Mouse (Mus musculus): ENCODE measurements around the gene C530008M17Rik.
"Not testable (repeated sequence)": the region's sequence is repeated elsewhere in the genome, so short reads cannot be mapped to it uniquely, and the experiment has no call there.

Gene C530008M17Rik

DNA sequence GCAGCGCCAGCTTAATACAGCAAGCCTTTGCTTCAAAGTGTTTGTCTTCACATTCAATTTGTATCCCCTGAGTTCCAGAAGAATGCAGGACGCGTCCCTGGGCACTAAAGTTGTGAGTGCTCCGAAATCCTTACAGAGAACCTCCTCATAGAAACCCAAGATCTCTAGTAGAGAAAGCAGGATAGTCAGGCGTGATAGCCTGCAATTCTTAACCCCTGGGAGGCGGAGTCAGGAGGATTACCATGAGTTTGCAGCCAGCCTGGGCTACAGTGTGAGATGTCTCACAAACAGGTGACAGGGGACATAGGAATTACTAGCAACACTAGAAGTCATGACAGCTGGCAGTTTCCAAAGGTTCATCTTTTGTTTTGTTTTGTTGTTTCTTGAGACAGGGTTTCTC lies 213.2 kb downstream of the C530008M17Rik start:
- in situ Hi-C loops (cut with MboI; ENCODE audit: low sequenced_read_pairs) = no loop called here

DNA sequence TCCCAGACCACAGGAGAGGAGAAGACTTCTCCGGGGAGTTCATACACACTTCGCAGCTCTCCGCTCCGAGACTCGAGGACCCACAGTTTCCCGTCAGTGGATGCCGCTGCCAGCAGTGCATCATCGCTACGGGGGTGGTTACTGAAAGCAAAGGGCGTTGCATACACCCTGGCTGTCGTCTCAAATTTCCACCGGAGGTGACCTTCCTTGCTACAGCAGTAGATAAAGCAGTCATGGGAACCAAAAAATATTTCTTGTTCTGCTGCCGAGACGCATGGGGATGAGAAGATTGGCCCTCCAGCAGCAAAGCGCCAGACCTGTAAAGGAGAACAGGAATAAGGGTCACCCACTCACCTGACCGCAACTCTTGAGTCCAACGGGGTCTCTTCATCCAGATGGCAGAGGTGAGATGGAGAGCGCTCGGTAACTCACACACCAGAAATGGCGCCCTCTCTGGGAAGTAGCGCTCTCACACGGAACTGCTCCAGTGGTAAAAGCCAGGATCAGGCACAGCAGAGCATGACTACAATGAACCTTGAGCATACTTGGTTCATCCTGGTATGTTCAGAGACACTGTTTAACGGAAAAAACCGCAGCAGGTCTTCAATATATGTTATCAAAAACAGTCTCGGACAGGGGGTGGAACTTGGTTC lies 219.9 kb downstream of the C530008M17Rik start:
- in situ Hi-C loops (cut with MboI; ENCODE audit: low sequenced_read_pairs) = no loop called here

DNA sequence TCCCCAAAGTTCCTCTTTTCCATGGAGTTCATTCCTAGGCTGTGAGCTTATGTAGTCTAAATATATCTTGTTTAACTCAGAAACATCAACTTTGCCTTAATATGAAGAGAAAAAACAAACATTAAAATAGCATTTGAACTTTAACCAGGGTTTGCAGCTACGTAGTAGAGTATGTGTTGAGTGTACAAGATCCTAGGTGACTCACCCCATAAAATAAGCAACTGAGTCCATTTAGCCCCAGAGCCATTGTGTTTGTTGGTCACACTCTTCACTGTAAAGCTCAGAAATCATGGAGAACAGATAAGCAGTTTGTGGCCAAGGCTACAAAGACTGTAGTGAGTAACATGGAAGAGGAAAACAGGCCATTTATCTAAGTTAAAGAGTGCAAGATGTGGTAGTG lies 227.8 kb downstream of the C530008M17Rik start:
- in situ Hi-C loops (cut with MboI; ENCODE audit: low sequenced_read_pairs) = no loop called here

DNA sequence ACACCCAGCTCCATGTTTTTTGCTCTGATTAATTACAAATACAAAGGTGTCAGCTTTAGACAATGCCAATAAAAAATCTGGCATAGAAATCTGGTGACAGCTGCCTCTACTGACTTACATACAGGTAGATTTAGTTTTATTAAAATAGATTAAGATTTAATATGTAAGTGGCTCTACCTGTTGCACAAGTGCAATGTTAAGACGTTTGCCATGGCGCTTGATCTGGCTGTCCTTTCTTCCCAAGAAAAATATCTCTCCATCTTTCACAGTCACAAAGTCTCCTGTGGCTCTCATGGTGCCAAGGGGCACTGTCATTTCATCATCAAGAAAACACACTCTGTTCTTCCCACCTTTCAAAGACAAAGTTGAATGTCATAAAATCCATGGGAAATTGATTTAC lies 230.7 kb downstream of the C530008M17Rik start:
- in situ Hi-C loops (cut with MboI; ENCODE audit: low sequenced_read_pairs) = no loop called here

DNA sequence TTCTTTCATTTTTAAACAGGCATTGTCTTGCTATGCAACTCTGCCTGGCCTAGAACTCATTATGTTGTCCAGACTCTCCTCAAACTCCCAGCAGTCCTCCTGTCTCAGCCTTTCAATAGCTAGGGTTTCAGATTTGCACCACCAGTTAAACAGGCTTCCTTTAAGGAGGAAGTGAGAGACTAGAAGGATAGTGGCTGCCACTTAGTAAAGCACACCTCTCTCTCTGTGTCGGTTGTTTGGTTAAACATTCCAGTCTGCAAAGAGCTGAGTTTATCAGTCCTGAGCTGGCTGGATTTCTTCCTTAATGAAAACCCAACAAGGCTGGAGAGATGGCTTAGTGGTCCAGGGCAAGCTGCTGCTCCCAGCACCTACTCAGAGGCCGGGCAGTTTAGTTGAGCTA lies 236.3 kb downstream of the C530008M17Rik start:
- in situ Hi-C loops (cut with MboI; ENCODE audit: low sequenced_read_pairs) = no loop called here

DNA sequence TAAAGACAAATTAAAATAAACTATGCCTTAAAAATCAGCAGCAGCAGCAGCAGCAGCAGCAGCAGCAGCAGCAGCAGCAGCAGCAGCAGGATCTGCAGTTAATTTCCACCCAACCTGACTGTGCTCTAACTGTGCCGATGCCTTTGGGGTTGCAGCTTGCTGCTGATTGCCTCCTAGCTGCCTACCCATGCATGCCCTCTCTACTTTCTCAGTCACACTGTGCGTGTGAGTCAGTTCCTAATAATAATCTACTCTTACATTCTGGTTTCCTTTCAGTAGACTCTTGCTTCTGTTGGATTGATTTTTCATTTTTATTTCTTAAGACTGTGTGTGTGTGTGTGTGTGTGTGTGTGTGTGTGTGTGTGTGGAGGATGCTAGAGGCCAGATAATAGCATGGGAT lies 236.8 kb downstream of the C530008M17Rik start:
- in situ Hi-C loops (cut with MboI; ENCODE audit: low sequenced_read_pairs) = no loop called here

DNA sequence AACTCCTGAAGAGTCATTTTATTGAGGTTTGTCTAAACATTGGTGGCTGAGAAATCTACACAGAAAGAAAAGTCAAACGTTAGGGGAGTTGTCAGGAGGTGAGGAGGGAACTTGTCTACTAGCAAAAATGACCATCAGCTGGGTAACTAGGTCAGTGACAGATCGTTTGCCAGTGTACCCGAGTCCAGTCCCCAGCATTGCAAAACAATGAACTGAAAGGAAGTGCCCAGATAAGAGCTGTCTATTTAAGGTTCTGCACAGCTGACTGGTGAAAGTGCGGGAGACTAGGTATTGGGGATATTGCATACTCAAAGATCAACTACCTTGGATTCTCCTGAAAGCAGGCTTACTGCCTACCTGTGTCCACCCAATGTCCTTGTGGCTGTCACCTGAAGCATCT lies 245.8 kb downstream of the C530008M17Rik start:
- in situ Hi-C loops (cut with MboI; ENCODE audit: low sequenced_read_pairs) = no loop called here

DNA sequence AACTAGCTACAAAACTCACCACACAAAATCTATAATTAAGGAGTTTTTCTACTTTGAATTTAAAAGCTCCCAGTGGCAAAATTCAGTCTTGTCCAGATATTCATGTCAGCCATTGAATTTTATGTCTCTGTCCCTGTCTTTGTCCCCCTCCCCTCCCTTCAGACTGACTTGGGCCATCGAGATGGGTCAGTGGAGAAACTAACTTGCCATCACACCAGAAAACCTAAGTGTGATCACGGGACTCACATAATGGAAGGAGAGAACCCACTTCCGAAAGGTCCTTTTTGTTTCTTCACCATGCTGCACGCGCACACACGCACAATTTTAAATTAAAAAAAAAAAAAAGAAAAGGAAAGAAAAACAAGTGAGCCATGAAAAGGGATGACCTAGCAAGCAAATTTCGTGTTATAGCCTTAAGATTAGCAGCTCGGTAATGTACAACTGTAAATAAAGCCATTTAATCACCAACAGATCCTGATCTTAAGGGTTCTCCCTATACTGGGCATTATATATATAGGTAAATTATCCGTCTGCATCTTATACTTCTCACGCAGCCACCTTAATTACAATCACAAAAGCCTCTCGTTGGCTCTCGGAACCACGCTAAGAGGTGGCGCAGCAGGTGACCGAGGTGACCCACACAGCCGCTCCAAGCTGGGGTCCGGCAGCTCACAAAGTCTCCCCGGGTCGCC lies 248.5 kb downstream of the C530008M17Rik start:
- in situ Hi-C loops (cut with MboI; ENCODE audit: low sequenced_read_pairs) = no loop called here

DNA sequence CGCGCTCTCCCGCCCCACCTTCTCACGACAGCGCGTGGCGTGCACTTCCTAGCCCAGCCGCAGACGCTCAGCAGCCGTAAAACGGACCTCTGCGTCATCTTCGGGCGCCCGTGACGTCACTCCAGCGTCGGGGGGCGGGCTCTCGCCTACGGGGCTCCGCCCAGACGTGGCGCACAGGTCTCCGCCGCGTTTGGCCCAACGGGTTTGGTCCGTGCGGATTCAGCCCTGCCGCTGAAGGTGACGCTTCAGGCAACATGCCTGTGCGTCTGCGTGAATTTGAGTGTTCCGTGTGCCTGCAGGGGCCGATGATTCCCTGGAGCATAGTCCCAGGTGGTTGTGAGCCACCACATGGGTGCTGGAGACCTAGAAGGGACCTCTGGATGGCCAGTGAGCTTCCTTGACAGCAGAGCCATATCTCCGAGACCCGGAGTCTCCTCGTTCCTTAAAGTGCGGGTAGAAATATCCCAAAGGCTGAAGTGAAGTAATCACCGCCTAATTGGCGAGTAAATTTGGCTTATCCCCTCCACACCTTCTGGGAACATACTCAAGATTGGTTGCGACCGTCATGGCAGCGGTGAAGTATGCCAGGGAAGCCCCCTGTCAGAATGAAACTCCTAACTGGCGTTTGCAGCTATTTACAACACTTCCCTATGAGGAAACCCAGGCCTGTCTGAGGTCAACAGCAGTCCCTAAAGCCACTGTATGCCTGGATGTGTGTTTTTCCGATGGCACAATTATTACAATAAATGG lies 249.3 kb downstream of the C530008M17Rik start, which contains the start of gene Aasdh:
Gene Aasdh (minus strand): TSS at position 110 of the 750 bp plus-strand sequence.
- in situ Hi-C loops (cut with MboI; ENCODE audit: low sequenced_read_pairs) = no loop called here

DNA sequence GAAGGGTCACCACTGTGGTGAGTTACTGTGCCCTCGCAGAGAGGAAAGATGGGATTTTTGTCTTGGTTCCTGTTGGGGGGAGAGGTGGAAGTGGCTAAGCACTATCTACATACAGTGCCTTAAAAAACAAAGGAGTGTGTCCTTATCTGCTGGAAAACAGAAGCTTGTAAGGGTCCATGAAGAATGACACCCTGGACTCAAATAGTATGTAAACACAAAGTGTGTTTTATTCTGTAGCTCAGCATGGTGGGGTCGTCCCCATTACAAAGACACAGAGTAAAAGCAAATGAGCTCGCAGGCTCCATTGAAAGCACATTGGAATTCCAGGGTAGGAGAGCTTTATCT lies 249.8 kb downstream of the C530008M17Rik start:
- in situ Hi-C loops (cut with MboI; ENCODE audit: low sequenced_read_pairs) = no loop called here

DNA sequence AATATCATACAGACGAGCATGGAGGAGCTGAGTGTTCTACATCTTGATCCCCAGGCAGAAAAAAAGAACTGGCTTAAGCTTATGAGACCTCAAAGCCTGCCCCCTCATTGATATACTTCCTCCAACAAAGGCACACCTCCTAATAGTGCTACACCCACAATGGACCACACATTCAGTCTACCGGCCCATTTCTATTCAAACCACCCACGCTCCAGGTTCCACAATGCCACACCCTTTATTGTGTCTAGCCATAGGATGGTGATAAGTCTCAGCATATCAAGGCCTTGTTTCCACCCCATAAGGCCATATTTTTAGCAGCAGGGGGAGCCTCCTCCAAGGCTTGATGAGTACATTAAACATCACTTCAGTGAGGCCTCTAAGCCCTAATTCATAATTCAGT lies 254.5 kb downstream of the C530008M17Rik start:
- in situ Hi-C loops (cut with MboI; ENCODE audit: low sequenced_read_pairs) = no loop called here

DNA sequence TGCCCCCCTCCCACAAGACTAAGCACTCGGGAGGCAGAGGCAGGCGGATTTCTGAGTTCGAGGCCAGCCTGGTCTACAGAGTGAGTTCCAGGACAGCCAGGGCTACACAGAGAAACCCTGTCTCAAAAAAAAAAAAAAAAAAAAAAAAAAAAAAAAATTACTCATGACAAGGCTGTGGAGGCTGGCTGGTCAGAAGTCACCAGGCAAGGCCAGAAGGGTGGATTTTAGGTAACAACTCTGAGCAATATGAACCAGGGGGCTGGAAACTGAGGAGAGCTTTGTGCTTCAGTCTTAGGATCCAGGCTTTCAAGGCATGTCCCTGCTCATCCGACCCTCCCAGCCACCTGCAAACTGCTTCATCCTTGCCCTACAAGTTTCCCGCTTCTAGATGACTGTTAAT lies 256.2 kb downstream of the C530008M17Rik start:
- in situ Hi-C loops (cut with MboI; ENCODE audit: low sequenced_read_pairs) = not testable (repeated sequence)

DNA sequence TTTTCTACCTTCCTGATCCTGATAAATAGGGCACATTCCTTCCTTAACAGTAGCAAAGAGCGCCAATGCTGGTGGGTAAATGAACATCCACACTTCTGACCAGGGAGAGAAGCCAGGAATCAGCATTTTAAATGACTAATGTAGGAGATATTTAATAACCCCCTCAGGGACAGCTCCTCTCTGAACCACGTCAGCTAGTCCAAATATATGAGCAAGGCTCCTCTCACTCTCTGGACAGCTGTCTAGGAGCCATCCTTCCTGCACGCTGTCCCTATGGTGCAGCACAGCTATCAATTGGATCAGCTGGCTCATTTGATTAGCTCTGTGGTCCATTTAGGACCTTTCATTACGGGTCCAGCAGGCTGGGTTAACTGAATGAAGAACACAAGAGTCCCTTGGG lies 266.5 kb downstream of the C530008M17Rik start:
- in situ Hi-C loops (cut with MboI; ENCODE audit: low sequenced_read_pairs) = no loop called here

All from CH12F3 (cell line).